Mouse (Mus musculus) embryonic facial prominence, embryonic 13.5 days (tissue): ENCODE measurements around the gene Serinc5. TPM values are rescaled to one million over a fixed set of nuclear protein-coding genes. Genes with fewer than 3 reads are reported as not detected.

Experiments
- ATAC-seq: fragments of 200-750 bp; cut with Nextera tagmentation; 2 replicates; pipeline ENCODE4 v1.8.0; 2017; ENCODE audit warnings: low read depth; ENCODE audit not compliant: insufficient number of reproducible peaks, insufficient read depth, low FRiP score, low TSS enrichment
- H3K27ac ChIP-seq: fragments of 300-500 bp; sonication (generic); 2 replicates; pipeline ENCODE4 v1.5.1; 2015; ENCODE audit warnings: moderate library complexity, mild to moderate bottlenecking, inconsistent platforms
- H3K27me3 ChIP-seq: fragments of 300-500 bp; sonication (generic); 2 replicates; pipeline ENCODE4 v1.6.1; 2015; ENCODE audit warnings: mild to moderate bottlenecking, inconsistent platforms
- H3K36me3 ChIP-seq: fragments of 300-500 bp; sonication (generic); 2 replicates; pipeline ENCODE4 v1.6.1; 2015; ENCODE audit warnings: mild to moderate bottlenecking, inconsistent platforms
- H3K4me1 ChIP-seq: fragments of 300-500 bp; sonication (generic); 2 replicates; pipeline ENCODE4 v1.6.1; 2015; ENCODE audit warnings: inconsistent platforms
- H3K4me2 ChIP-seq: fragments of 300-500 bp; sonication (generic); 2 replicates; pipeline ENCODE4 v1.6.1; 2015; ENCODE audit warnings: moderate library complexity, mild to moderate bottlenecking, inconsistent platforms
- H3K4me3 ChIP-seq: fragments of 300-500 bp; sonication (generic); 2 replicates; pipeline ENCODE4 v1.5.1; 2015; ENCODE audit warnings: mild to moderate bottlenecking, inconsistent platforms
- H3K9ac ChIP-seq: fragments of 300-500 bp; sonication (generic); 2 replicates; pipeline ENCODE4 v1.6.1; 2015; ENCODE audit warnings: mild to moderate bottlenecking, inconsistent platforms
- H3K9me3 ChIP-seq: fragments of 300-500 bp; sonication (generic); 2 replicates; pipeline ENCODE4 v1.6.1; 2016; ENCODE audit warnings: inconsistent platforms
- WGBS: fragments of 180-500 bp; shearing (Covaris S2); methylation state at CpG from one replicate; pipeline ENCODE4 v1.1.7; 2015; ENCODE audit warnings: mixed read lengths; 5-methylcytosine and 5-hydroxymethylcytosine counted together
- polyA plus RNA-seq: library from polyadenylated mRNA; unstranded; fragments of >200 nt; fragmentation: Nextera tagmentation; extraction: Ambion mirVana; gene quantifications from 2 replicates; pipeline ENCODE4 v1.2.1, GENCODE M21; 2015

Serinc5 gene
- polyA plus RNA-seq, 1 experiment from 2014 or later: 9.4 TPM

DNA sequence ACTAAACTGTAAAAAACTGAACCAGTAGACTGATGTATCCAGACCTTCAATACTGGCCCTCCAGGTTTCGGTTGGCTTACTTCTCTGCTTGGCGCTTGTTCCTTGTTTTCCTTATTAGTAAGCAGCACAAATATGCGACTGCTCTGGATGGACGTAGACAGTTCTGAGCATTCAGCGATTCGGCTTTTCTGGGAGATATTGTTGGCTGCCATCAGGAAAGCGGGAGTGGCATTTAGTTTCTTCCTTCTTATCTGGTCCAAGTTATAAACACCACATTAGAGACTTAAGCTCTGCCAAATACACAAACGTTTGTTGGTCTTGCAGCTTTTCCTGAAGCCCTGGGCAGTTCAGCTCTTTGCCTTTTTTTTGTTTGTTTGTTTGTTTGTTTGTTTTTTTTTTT is 5.6 kb downstream of the Serinc5 start:
- H3K36me3 ChIP-seq: no peaks in the 10 kb centered on the region
- H3K9me3 ChIP-seq: no peaks in the 10 kb centered on the region
- H3K27me3 ChIP-seq: no peaks in the 10 kb centered on the region
- ATAC-seq: no peak
- H3K9ac ChIP-seq: no peak overlapping the region
- H3K4me3 ChIP-seq: no peak overlapping the region
- H3K4me1 ChIP-seq: peaks cover 8% of the 10 kb centered on the region; the same call in 1 of the 2 replicates
- H3K4me2 ChIP-seq: no peak overlapping the region
- WGBS: 93% methylated on average over 8 of the region's 8 CpGs
- H3K27ac ChIP-seq: no peak overlapping the region

DNA sequence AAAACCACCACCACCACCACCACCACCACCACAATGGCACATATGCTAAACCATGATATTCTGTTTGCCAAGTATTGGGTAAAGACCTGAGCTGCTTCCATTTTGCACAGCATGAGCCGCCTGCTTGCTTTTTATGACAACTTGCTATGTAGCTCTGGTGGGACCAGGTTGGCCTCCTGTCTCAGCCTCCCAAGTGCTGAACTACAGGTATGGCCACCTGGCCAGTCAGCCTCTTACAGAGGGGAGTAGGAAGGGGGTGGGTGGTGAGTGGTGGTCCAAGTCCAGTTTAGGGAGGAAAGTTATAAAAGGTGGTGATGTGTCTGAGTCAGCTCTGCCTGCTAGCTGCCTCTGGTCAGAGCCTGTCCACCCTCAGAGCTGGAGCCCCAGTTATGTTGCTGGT is 15.3 kb downstream of the Serinc5 start:
- Histone ChIP-seq H3K27ac (no peak overlapping the region), H3K4me1 (peaks cover 3% of the 10 kb centered on the region), H3K4me2 (no peak overlapping the region), H3K4me3 (no peak overlapping the region), H3K9ac (no peak overlapping the region), H3K36me3 (peaks cover 18% of the 10 kb centered on the region), H3K27me3 (no peaks in the 10 kb centered on the region), H3K9me3 (no peaks in the 10 kb centered on the region)
- 97% methylated on average over 1 of the region's 1 CpGs for WGBS
- ATAC-seq: no peak

DNA sequence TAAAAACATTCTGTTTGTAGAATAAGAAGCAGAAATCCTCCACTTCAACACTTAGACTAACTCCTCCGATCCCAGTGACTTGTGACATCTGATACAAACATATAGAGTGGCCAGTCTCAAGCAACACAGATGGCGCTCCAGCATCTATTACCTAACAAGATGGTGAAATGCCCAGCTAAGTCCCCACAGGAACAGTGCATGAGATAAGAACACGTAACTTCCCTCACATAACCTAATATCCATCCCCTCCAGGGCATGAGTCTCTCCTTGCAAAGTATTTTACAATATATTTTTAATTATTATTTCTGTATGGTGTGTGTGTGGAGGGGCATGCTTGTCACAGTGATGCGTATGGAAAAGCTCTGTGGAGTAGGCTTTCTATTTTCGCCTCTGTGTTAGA is 15.8 kb downstream of the Serinc5 start:
- no peak overlapping the region for H3K27ac ChIP-seq
- H3K36me3 ChIP-seq: peaks cover 18% of the 10 kb centered on the region
- no peak overlapping the region for H3K4me3 ChIP-seq
- no peak overlapping the region for H3K9ac ChIP-seq
- peaks cover 8% of the 10 kb centered on the region for H3K4me1 ChIP-seq
- no peak overlapping the region for H3K4me2 ChIP-seq
- no peaks in the 10 kb centered on the region for H3K27me3 ChIP-seq
- no peaks in the 10 kb centered on the region for H3K9me3 ChIP-seq
- 92% methylated on average over 5 of the region's 5 CpGs for WGBS
- ATAC-seq: no peak

DNA sequence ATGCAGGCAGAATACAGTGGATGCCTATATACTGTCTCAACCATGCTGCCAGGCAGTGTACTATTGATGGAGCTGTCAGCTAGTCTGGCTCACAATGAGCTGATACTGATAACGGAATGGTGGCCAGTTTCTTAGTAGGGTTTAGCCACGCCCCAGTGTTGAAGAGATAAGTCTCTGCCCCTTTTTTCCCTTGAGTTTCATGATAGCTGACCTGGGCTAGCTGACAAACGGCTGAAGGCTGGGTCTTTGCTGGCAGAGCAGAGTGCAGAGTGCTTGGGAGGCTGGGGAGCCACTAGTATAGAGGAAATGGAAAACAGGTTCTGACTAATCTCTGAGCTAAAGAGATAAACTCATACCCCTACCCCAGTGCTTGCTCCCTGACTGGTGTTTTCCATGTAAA is 18.6 kb downstream of the Serinc5 start:
- no peak for ATAC-seq
- 93% methylated on average over 3 of the region's 3 CpGs for WGBS
- H3K9me3 ChIP-seq: no peaks in the 10 kb centered on the region
- no peak overlapping the region for H3K27ac ChIP-seq
- H3K36me3 ChIP-seq: peaks cover 18% of the 10 kb centered on the region
- no peak overlapping the region for H3K4me3 ChIP-seq
- no peak overlapping the region for H3K4me2 ChIP-seq
- no peaks in the 10 kb centered on the region for H3K27me3 ChIP-seq
- H3K9ac ChIP-seq: no peak overlapping the region
- peaks cover 33% of the 10 kb centered on the region for H3K4me1 ChIP-seq

DNA sequence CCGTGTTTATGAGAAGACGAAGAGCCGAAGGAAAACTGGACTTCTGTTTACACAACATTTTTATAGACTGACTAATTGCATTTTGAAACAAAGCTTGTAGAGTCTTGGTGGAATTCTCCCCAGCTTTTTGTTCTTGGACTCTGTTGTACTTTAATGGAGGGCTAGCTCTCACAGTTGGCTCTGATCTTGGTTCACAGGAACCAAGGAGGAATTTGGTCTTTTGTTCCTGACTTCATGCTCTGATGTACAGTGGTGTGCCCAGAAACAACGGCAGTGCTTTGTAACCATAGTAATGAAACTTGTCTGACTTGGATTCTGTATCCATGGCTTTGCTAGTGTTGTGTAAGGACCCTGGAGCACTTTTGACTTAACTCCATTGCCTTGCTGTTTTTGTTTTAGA is 20.6 kb downstream of the Serinc5 start:
- no peak for ATAC-seq
- Histone ChIP-seq H3K4me2 (no peak overlapping the region), H3K4me1 (peaks cover 49% of the 10 kb centered on the region), H3K36me3 (peaks cover 14% of the 10 kb centered on the region), H3K9me3 (no peaks in the 10 kb centered on the region), H3K27ac (no peak overlapping the region; the same call in 1 of the 2 replicates), H3K4me3 (no peak overlapping the region), H3K27me3 (no peaks in the 10 kb centered on the region), H3K9ac (no peak overlapping the region)
- WGBS: 68% methylated on average over 4 of the region's 4 CpGs

DNA sequence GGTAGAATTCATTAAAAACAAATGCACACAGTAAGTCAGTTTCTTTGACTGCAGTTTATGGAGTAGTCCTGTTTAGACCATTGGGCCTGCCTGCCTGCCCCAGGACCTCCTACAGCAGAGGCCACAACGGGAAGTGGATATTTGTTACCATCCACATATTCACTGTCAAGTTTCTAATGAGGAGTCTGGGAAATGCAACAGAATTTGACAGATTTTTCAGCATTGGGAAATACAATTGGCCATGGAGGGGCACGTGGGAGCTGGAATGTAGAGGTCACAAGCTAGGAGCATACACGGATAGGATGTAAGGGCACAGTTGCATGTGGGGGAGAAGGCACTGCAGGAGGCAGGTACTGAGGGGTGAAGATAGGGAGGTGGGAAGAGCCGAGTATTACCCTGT is 21.7 kb downstream of the Serinc5 start:
- ATAC-seq: no peak
- Histone ChIP-seq H3K9ac (no peak overlapping the region), H3K9me3 (no peaks in the 10 kb centered on the region), H3K27ac (peak overlapping the region; percentile 51), H3K4me2 (no peak overlapping the region), H3K27me3 (no peaks in the 10 kb centered on the region), H3K4me3 (no peak overlapping the region), H3K4me1 (peaks cover 58% of the 10 kb centered on the region), H3K36me3 (peaks cover 4% of the 10 kb centered on the region; the same call in 1 of the 2 replicates)
- WGBS: 32% methylated on average over 4 of the region's 4 CpGs

DNA sequence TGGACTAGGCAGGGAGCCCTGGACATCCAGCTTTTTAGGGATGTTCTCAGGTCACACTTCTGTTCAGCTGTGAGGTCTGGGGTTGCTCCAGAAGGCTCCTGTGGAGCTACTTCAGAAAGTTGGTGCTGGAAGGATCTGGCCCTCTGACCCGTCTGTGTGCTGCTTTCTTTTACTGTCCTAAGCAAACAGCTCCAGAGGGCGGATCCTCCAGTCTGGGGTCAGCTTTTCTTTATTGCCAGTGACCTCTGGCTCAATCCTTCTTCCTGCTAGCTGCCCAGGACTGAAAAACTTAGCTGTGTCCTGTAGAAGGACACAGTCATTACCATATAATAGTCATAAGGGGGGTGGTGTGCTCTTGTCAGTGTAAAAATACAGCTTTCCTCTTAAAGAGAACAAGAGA is 24.1 kb downstream of the Serinc5 start:
- no peak for ATAC-seq
- no peak overlapping the region for H3K4me2 ChIP-seq
- no peaks in the 10 kb centered on the region for H3K9me3 ChIP-seq
- H3K36me3 ChIP-seq: no peaks in the 10 kb centered on the region
- no peak overlapping the region for H3K27ac ChIP-seq
- H3K4me3 ChIP-seq: no peak overlapping the region
- H3K9ac ChIP-seq: no peak overlapping the region
- no peaks in the 10 kb centered on the region for H3K27me3 ChIP-seq
- peaks cover 82% of the 10 kb centered on the region for H3K4me1 ChIP-seq
- WGBS: 60% methylated on average over 2 of the region's 2 CpGs

DNA sequence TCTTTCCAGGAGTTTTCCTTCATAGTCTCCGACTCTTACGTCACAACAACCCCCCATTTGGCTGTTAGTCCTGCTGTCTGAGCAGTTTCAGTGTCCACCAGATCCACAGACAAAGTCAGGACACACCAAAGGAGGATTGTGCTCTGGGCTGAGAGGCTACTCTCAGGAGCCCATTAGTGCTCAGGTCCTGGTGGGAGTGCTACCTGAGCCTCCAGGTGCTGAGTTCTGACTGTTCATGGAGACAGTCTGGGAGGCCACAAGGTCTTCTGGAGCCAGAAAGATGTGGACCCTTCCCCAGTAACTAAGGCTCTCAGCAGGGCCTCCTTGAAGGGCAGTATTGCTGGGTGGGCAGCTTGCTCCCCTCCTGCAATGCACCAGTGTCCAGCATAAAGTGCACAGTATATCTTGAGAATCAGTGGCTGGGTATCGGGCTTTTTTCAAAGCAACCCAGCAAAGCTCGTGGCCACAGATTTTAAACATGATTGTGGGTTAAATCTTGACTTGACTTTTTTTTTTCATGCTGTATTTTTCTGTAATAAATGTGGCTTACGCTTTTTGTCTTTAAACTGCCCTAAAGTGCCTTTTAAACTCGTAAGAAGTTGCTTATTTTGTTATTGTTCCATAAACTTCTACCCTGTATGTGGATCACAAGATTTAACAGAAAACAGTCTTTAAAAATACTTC is 25.5 kb downstream of the Serinc5 start:
- no peaks in the 10 kb centered on the region for H3K9me3 ChIP-seq
- no peak overlapping the region for H3K4me3 ChIP-seq
- no peaks in the 10 kb centered on the region for H3K36me3 ChIP-seq
- 0 out of 2 replicates have a peak overlapping the region, but pooled peaks have one; percentile 36 for H3K9ac ChIP-seq
- no peaks in the 10 kb centered on the region for H3K27me3 ChIP-seq
- WGBS: 37% methylated on average over 6 of the region's 6 CpGs
- peaks cover 86% of the 10 kb centered on the region for H3K4me1 ChIP-seq
- H3K27ac ChIP-seq: peak overlapping the region; percentile 95
- no peak for ATAC-seq
- H3K4me2 ChIP-seq: peak overlapping the region; percentile 42

DNA sequence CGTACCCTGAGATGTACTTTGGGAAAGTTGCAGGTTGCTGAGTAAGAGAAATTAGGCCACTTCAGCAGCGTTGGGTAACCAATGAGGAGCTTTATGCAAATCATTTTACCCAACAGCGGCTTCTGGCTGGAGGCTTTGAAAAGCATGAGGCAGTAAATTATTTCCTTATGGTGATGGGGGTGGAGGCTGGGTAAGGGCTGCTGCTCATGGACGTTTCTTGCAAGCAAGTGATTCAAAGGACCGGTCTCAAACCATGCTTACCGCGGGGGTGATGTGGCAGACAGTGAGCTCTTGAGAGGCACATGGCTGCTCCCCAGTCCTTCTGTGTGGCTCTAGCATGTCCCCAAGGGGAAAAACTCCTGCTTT is 26.0 kb downstream of the Serinc5 start:
- peaks cover 86% of the 10 kb centered on the region for H3K4me1 ChIP-seq
- no peaks in the 10 kb centered on the region for H3K27me3 ChIP-seq
- no peaks in the 10 kb centered on the region for H3K36me3 ChIP-seq
- H3K4me2 ChIP-seq: peak overlapping the region; percentile 42
- ATAC-seq: peak; percentile 85
- no peak overlapping the region for H3K9ac ChIP-seq
- 0% methylated on average over 7 of the region's 7 CpGs for WGBS
- peak overlapping the region; percentile 95 for H3K27ac ChIP-seq
- no peaks in the 10 kb centered on the region for H3K9me3 ChIP-seq
- H3K4me3 ChIP-seq: no peak overlapping the region

DNA sequence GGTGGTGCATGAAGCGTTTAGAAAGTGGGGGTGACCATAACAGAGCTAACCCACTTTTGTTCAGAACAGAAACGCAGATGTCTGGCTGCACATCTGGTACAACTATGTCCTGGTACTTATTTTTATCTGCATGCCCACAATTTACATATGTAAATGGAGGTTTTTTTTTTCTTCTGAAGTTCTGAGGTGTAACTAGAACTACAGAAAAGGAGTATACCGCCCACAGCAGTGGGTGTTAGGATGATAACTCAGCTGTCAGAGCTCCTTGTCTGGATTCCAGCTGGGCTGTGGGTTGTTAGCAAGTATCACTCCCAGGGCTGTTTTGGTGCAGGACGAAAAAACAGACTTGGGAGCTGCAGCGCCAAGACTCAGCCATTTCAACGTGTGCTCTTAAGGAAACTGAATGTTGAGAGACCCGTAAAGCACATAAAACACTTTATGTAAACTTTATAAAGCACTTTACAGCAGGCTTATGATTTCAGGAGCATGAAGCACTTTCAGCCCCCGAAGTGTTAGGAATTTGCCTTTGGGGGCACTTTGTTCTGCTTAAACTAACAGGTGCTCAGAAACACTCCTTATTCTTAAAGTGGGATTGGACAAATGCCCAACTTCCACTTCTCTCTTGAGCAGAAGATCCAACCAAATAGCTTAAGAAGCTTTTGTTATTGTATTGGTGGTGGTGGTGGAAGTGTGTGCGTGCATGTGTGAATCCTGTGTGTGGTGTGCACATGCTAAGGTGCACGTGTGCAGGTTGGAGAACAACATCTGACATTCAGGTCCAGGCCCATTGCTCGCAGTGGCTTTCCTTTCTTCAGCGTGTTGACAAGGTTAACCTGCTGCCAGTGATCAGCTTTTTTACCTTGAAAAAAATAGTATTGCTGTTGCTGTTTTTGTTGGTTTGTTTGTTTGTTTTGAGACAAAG is 28.5 kb downstream of the Serinc5 start:
- H3K27me3 ChIP-seq: no peaks in the 10 kb centered on the region
- H3K9me3 ChIP-seq: no peaks in the 10 kb centered on the region
- 51% methylated on average over 12 of the region's 12 CpGs for WGBS
- H3K27ac ChIP-seq: peak overlapping the region; percentile 35; the same call in 1 of the 2 replicates
- no peak overlapping the region for H3K4me3 ChIP-seq
- H3K4me1 ChIP-seq: peaks cover 64% of the 10 kb centered on the region
- ATAC-seq: no peak
- no peaks in the 10 kb centered on the region for H3K36me3 ChIP-seq
- no peak overlapping the region for H3K4me2 ChIP-seq
- H3K9ac ChIP-seq: no peak overlapping the region

DNA sequence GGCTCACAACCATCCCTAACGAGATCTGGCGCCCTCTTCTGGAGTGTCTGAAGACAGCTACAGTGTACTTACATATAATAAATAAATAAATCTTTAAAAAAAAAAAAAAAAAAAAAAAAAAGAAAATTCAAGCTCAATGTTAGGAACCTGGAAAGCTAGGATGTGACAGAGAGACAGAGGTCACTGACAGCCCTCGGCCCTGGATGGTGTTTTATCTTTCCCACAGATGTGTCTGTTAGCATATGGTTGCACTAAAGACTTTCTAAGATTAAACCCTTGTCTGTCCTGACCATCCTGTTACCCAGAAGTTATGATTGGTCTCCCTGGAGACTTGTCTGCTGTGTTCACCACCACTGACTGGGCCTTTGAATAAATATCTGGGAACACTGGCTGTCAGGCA is 33.3 kb downstream of the Serinc5 start:
- Histone ChIP-seq H3K4me3 (no peak overlapping the region), H3K4me2 (no peak overlapping the region), H3K4me1 (peaks cover 33% of the 10 kb centered on the region), H3K27me3 (no peaks in the 10 kb centered on the region), H3K27ac (no peak overlapping the region), H3K9me3 (no peaks in the 10 kb centered on the region), H3K9ac (no peak overlapping the region), H3K36me3 (no peaks in the 10 kb centered on the region)
- no peak for ATAC-seq
- 73% methylated on average over 3 of the region's 3 CpGs for WGBS

DNA sequence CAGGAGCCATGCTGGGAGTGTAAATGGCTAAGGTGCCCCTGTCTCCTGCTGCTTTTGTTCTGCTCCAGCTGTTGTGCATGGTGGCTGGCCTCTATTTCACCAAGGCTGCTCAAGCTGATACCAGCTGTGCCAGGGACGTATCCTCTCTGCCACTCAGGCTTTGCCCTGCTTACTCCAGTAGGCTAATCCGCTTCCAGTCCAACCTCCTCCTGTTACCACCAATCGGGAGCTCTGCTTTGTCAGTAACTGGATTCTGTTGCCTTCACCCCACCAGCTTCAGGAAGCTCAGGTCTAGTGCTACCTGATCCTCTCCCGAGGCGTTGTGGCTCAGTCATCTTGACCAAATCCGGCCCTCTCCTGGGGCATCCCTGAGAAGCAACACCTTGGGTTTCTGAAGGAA is 33.9 kb downstream of the Serinc5 start:
- Histone ChIP-seq H3K27ac (no peak overlapping the region), H3K4me3 (no peak overlapping the region), H3K9ac (no peak overlapping the region), H3K9me3 (no peaks in the 10 kb centered on the region), H3K4me1 (peaks cover 27% of the 10 kb centered on the region), H3K27me3 (no peaks in the 10 kb centered on the region), H3K36me3 (no peaks in the 10 kb centered on the region), H3K4me2 (no peak overlapping the region)
- ATAC-seq: no peak
- WGBS: 50% methylated on average over 6 of the region's 6 CpGs
